Mouse (Mus musculus) megakaryocyte, embryonic 14.5 days (primary cell): ENCODE results near the gene Gm48552.

ENCODE experiments used
- FLI1 ChIP-seq: IDR thresholded peaks from 2 replicates; pipeline ENCODE4 v1.6.1; 2012; ENCODE audit warnings: low read length, inconsistent platforms, mixed read lengths
- GATA1 ChIP-seq: IDR thresholded peaks from 3 replicates; pipeline ENCODE4 v1.6.1; 2012; ENCODE audit warnings: mixed read lengths, low read length, inconsistent platforms, borderline replicate concordance

GRCm38 (mm10) chr10:81410981-81411380 is 22.2 kb downstream of the Gm48552 start:
- no peak for TF ChIP-seq FLI1
- no peak for TF ChIP-seq GATA1
